Mouse (Mus musculus) right cerebral cortex, postnatal 36 days (tissue): ENCODE measurements around the gene Fam192a.

Experiments
- DNase-seq, 2 experiments: peaks; one replicate each; pipeline ENCODE4 v3.0.0; 2022; ENCODE audit warnings: low spot score in 2 of 2, mixed read lengths in 1 of 2

Fam192a gene

GRCm38 (mm10) chr8:94532873-94533671 lies 68.7 kb downstream of the Fam192a start, which contains the start of gene Cpne2:
Gene Cpne2, plus strand, starts transcription at chr8:94532990.
- no peak for DNase-seq

- no peak for DNase-seq
Measured at GRCm38 (mm10) chr8:94532525-94532872, 69.3 kb downstream of the Fam192a start.

- no peak for DNase-seq
Measured at GRCm38 (mm10) chr8:94532000-94532399, 69.8 kb downstream of the Fam192a start.

- no peak for DNase-seq
Measured at GRCm38 (mm10) chr8:94530643-94531042, 71.2 kb downstream of the Fam192a start.

- DNase-seq = no peak
Measured at GRCm38 (mm10) chr8:94529875-94530274, 71.9 kb downstream of the Fam192a start.

- DNase-seq = no peak
Measured at GRCm38 (mm10) chr8:94528245-94528644, 73.6 kb downstream of the Fam192a start.

- no peak for DNase-seq
Measured at GRCm38 (mm10) chr8:94527178-94527577, 74.6 kb downstream of the Fam192a start.

GRCm38 (mm10) chr8:94524554-94524953 lies 77.2 kb downstream of the Fam192a start:
- DNase-seq = no peak
